Mouse (Mus musculus) Patski (cell line): ENCODE data around the gene Sdhaf3. TPM values are rescaled to one million over a fixed set of nuclear protein-coding genes. Genes with fewer than 3 reads are reported as not detected.
"Not testable (repeated sequence)": the region's sequence is repeated elsewhere in the genome, so short reads cannot be mapped to it uniquely, and the experiment has no call there.

ENCODE experiments used
- ATAC-seq: fragments of 100-300 bp; one replicate; pipeline ENCODE4 v1.8.0; 2021
- CTCF ChIA-PET: fragments of 350-600 bp; sonication (Branson Sonifier 250); formaldehyde crosslinking; loops from one replicate; lab custom pipeline; 2022; ENCODE audit warnings: inconsistent platforms; lab: Charles Lee
- POLR2A ChIA-PET: fragments of 350-600 bp; sonication (Branson Sonifier 250); formaldehyde crosslinking; loops from one replicate; lab custom pipeline; 2022; ENCODE audit warnings: antibody characterized with exemption, inconsistent platforms; lab: Charles Lee
- DNase-seq: peaks from one replicate; pipeline ENCODE4 v3.0.0-alpha.2; 2011; ENCODE audit warnings: low read depth, low spot score
- H3K27me3 ChIP-seq: fragments of 371-371 bp; one replicate; pipeline ENCODE4 v1.5.1; 2021
- CTCF ChIP-seq: fragments of 100-300 bp; IDR thresholded peaks from one replicate; pipeline ENCODE4 v1.5.1; 2021
- in situ Hi-C: fragments of 300-500 bp; cut with MboI; formaldehyde crosslinking; loops from 3 replicates; pipeline ENCODE4 v1.11.1; 2018; ENCODE audit warnings: low pct_unique_long_range_greater_than_20kb, mixed read lengths
- polyA plus RNA-seq: library from polyadenylated mRNA; unstranded; gene quantifications from one replicate; pipeline ENCODE4 v1.2.3, GENCODE M21; 2021

The Sdhaf3 gene
- polyA plus RNA-seq, 1 experiment from 2014 or later = 2.6 TPM

- peaks cover 12% of the 10 kb centered on the region for H3K27me3 ChIP-seq
- no peak for DNase-seq
- TF ChIP-seq CTCF = peak; percentile 60
- POLR2A ChIA-PET = no interaction called here
- no peak for ATAC-seq
- in situ Hi-C loops = no loop called here
- CTCF ChIA-PET = interaction anchor here (1.2 to 1.3 kb wide), 4 partner anchors 9 to 22 kb away, joined by 3 to 5 read pairs (median 4); partner anchors contain the start of gene Sdhaf3
Observed at GRCm38 (mm10) chr6:6942813-6943212, 13.0 kb upstream of the Sdhaf3 start.

GRCm38 (mm10) chr6:6947650-6948049 is 8.2 kb upstream of the Sdhaf3 start:
- POLR2A ChIA-PET = no interaction called here
- peaks cover 14% of the 10 kb centered on the region for H3K27me3 ChIP-seq
- CTCF ChIA-PET = interaction anchor here (1.5 kb wide), 1 partner anchor 16 kb away, joined by 3 read pairs; no protein-coding TSS in a partner anchor
- ATAC-seq (no peak), DNase-seq (no peak)
- in situ Hi-C loops = no loop called here
- no peak for TF ChIP-seq CTCF

- ATAC-seq (peak; percentile 42), DNase-seq (no peak)
- ChIA-PET CTCF (interaction anchor here (1.2 to 1.3 kb wide), 2 partner anchors 13 to 956 kb away, joined by 4 read pairs; no protein-coding TSS in a partner anchor), POLR2A (interaction anchor here (0.6 kb wide), 1 partner anchor 63 kb away, joined by 3 read pairs; no protein-coding TSS in a partner anchor)
- H3K27me3 ChIP-seq = peaks cover 10% of the 10 kb centered on the region
- no peak for TF ChIP-seq CTCF
- in situ Hi-C loops = no loop called here
Observed at GRCm38 (mm10) chr6:6955395-6955763, 425 bp upstream of the Sdhaf3 start.

- POLR2A ChIA-PET, in situ Hi-C loops, H3K27me3 ChIP-seq, DNase-seq, ATAC-seq, CTCF ChIA-PET: not testable (repeated sequence)
Observed at GRCm38 (mm10) chr6:6959234-6959633, 3.4 kb downstream of the Sdhaf3 start.

GRCm38 (mm10) chr6:6997226-6997946 is 41.6 kb downstream of the Sdhaf3 start:
- TF ChIP-seq CTCF = no peak
- in situ Hi-C loops = no loop called here
- DNase-seq (no peak), ATAC-seq (no peak)
- ChIA-PET CTCF (no interaction called here), POLR2A (no interaction called here)
- H3K27me3 ChIP-seq = no peaks in the 10 kb centered on the region

GRCm38 (mm10) chr6:6997956-6998355 is 42.2 kb downstream of the Sdhaf3 start:
- no peak for TF ChIP-seq CTCF
- ChIA-PET POLR2A (no interaction called here), CTCF (no interaction called here)
- H3K27me3 ChIP-seq = no peaks in the 10 kb centered on the region
- DNase-seq (no peak), ATAC-seq (no peak)
- in situ Hi-C loops = no loop called here

- no peak for ATAC-seq
- in situ Hi-C loops = no loop called here
- DNase-seq = no peak
Observed at GRCm38 (mm10) chr6:6999015-6999414, 43.2 kb downstream of the Sdhaf3 start.

GRCm38 (mm10) chr6:7003085-7003484 is 47.3 kb downstream of the Sdhaf3 start:
- POLR2A ChIA-PET = no interaction called here
- no peaks in the 10 kb centered on the region for H3K27me3 ChIP-seq
- CTCF ChIA-PET = no interaction called here
- DNase-seq = no peak
- TF ChIP-seq CTCF = peak; percentile 39
- in situ Hi-C loops = loop anchor here (10.0 kb wide), 1 partner anchor 652 kb away; no protein-coding TSS in a partner anchor
- ATAC-seq = no peak

More at GRCm38 (mm10) chr6:6999015-6999414, 43.2 kb downstream of the Sdhaf3 start:
- ChIA-PET POLR2A (no interaction called here), CTCF (no interaction called here)
- H3K27me3 ChIP-seq = no peaks in the 10 kb centered on the region
- TF ChIP-seq CTCF = no peak

GRCm38 (mm10) chr6:7004005-7004404 is 48.2 kb downstream of the Sdhaf3 start:
- peak; percentile 55 for TF ChIP-seq CTCF
- no peaks in the 10 kb centered on the region for H3K27me3 ChIP-seq
- ATAC-seq (no peak), DNase-seq (no peak)
- in situ Hi-C loops = loop anchor here (10.0 kb wide), 1 partner anchor 651 kb away; no protein-coding TSS in a partner anchor
- CTCF ChIA-PET = no interaction called here
- POLR2A ChIA-PET = no interaction called here

GRCm38 (mm10) chr6:7038087-7038486 is 82.3 kb downstream of the Sdhaf3 start:
- H3K27me3 ChIP-seq = no peaks in the 10 kb centered on the region

GRCm38 (mm10) chr6:7038835-7039234 is 83.0 kb downstream of the Sdhaf3 start:
- ATAC-seq = no peak

More at GRCm38 (mm10) chr6:7038087-7038486, 82.3 kb downstream of the Sdhaf3 start:
- ATAC-seq (no peak), DNase-seq (no peak)
- TF ChIP-seq CTCF = no peak
- CTCF ChIA-PET = interaction anchor here (0.9 kb wide), 1 partner anchor 632 kb away, joined by 3 read pairs; no protein-coding TSS in a partner anchor
- in situ Hi-C loops = no loop called here
- POLR2A ChIA-PET = no interaction called here

More at GRCm38 (mm10) chr6:7038835-7039234, 83.0 kb downstream of the Sdhaf3 start:
- TF ChIP-seq CTCF = no peak
- no peak for DNase-seq
- H3K27me3 ChIP-seq = no peaks in the 10 kb centered on the region
- ChIA-PET CTCF (no interaction called here), POLR2A (no interaction called here)
- in situ Hi-C loops = no loop called here
